Mouse (Mus musculus) regulatory T cell (primary cell): ENCODE results near the gene T2.

Experiments used
- in situ Hi-C: fragments of 300-600 bp; cut with MboI, MseI; formaldehyde crosslinking; loops from one replicate; pipeline ENCODE4 v1.15.1; 2025; ENCODE audit warnings: high pct_unique_total_duplicates

T2 gene

DNA sequence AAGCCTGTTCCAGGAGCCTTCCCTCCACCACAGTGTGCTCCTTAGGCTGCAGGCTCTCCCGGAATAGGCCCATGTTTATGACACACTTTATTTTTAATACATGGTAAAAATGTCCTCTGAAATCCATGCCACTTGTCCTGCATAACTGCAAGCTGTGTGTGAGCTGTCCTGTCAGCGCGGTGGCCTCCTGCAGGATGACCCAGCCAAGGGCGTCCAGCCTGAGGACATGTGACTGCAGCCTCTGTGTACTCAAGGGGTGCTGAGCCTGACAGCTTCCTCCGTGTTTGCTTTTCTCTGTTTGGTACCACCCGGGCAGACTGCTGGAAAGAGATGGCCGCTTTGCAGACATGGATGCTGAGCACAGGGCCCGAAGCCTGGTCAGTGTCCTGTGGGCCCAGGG lies 61.1 kb downstream of the T2 start:
- in situ Hi-C loops, result no loop called here

DNA sequence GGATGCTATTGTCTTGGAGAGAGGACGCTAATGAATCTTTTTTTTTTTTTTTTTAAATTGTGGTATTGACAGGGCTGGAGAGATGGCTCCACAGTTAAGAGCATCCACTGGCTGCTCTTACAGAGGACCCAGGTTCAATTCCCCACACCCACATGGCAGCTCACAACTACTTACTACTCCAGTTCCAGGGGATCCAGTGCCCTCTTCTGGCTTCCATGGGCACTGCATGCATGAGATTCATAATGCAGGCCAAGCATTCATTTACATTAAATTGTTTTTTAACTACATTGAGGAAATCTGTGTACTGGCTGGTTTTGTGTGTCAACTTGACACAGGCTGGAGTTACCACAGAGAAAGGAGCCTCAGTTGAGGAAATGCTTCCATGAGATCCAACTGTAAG lies 64.9 kb downstream of the T2 start:
- in situ Hi-C loops, result no loop called here

DNA sequence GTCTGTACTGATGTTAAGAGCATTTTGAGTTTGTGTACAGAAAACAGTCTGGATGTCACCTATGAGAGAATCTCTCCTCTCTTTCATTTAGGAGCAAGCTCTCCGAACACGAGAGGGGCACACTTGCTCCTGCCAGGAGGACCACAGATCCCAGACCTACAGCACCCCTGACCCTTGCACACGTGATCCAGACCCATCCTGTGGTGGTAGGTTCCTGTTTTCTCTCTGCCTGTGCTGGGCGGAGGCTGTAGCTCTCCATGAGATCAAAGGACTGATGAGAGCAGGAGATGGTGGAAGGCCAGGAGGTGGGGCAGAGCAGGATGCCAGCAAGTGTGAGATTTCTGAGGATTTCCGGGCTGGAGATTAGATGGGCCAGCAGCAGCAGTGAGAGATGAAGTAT lies 65.7 kb downstream of the T2 start:
- in situ Hi-C loops, result no loop called here

DNA sequence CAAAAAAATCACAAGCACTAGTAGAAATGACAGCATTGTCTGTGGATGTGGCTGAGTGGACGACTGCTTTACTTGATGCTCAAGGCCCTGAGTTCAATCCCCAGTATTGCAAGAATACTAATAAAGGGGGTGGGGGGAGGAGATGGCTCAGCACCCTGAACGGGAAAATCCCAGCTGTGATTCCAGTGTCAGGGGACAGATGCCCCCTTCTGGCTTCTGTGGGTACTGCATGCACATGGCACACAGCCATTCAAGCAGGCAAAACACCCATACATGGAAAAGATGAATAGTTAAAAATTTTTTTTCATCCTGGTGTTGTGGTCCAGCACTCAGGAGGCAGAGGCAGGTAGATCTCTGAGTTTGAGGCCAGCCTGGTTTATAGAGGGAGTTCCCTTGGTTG lies 67.5 kb downstream of the T2 start:
- in situ Hi-C loops, result no loop called here

DNA sequence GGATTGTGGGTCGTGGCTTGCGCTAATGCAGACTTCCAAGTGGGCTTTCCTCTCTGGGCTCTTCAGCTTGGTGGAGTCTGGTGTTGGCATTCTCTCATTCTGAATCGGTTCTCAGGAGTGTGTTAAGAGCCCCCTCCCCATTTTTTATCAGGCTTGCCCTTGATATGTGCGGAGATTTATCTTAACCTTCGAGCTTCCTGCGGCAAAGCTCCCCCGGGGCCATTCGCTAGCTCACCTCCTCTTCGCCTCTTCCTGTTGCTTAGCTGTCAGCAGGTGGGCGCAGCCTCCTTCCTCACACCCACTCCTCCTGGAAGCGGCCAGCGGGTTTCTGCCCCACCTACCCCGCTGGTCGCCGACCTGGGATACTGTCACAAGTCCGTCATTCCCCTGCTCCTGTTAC lies 73.6 kb downstream of the T2 start:
- in situ Hi-C loops, result no loop called here

DNA sequence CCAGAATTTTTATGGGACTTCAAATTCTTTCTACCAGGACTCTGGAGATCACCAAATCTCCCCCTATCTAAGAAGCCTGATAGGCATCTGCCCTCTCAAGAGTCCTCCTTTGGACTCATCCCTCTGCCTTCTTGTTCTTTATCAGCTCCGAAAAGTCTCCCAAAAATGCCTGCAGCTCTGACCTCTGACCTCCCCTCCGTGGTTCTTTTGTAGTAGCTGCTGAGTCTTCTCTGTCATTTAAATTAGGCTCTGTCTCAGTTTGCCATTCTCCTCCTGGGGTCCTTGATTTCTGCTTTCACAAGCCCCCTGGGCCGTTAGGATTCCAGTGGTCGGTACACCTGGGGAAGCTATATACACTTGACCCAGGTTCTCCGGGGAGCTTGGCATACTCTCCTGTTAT lies 74.1 kb downstream of the T2 start:
- in situ Hi-C loops, result no loop called here

DNA sequence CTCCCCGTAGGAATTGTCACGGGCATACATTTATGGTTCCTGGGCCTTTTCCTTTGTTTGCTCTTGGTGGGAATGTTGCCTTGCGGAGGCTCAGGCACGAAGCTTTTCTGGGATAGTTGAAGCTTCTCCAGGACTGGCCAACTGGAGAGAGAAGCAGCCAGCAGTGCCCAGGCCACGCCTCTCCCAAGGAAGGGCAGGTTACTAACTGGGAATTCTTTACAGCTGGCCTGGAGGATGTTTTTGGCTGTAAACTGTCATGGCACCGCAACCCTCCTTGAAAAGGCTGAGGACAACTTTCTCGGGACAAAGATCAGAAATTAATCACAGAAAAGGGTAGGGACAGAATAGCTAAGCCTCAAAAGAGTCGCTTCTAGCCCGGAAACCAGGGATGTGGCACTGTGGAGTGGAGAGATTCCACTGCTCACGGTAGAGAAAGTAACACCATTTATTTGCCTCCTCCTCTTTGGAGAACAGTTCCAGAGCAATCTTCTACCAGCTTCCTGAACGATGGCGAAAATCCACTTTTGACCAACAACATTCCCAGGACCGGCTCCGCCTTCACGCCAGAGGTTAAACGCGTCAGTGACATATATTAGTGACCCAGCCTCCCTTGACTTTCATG lies 76.5 kb downstream of the T2 start:
- in situ Hi-C loops, result no loop called here

DNA sequence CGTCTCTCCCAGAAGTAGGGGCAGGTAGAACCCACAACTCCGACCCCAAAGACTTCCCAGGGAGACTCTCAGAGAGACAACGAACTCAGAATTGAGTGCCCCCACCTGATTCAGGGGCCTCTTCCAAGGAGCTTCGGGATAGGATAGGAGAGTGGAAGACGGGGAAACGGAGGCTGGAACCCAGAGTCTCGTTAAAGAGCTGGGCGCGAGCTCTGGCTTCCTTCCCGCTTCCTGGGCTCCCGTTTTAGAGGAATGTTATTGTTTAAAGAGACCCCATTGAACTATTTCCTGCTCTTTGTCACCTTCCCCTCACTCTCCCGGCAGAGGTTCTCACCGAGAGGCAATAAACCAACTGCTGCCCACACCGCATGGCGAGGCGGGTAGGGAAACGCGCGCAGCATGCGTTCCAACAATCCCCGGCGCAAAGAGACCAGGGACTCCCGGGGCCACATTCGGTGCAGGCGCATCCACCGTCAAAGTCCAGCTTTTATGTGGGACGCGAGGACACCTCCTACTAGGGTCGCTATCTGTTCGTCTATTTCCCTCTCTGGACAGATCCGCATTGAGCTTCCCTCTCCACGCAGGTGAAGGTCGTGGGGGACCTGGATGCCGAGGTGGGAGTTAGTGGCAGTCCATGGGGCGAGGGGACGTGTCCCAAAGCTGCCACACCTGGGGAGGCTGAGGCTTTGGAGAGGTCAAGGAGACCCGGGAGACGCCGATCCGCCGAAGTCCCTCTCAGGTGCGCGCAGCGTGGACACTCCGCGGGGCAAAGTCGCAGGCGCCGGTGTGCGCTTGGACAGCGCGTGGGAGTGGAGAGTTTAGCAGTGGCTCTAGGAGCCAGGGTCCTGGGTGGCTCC lies 77.6 kb downstream of the T2 start:
- in situ Hi-C loops, result no loop called here

DNA sequence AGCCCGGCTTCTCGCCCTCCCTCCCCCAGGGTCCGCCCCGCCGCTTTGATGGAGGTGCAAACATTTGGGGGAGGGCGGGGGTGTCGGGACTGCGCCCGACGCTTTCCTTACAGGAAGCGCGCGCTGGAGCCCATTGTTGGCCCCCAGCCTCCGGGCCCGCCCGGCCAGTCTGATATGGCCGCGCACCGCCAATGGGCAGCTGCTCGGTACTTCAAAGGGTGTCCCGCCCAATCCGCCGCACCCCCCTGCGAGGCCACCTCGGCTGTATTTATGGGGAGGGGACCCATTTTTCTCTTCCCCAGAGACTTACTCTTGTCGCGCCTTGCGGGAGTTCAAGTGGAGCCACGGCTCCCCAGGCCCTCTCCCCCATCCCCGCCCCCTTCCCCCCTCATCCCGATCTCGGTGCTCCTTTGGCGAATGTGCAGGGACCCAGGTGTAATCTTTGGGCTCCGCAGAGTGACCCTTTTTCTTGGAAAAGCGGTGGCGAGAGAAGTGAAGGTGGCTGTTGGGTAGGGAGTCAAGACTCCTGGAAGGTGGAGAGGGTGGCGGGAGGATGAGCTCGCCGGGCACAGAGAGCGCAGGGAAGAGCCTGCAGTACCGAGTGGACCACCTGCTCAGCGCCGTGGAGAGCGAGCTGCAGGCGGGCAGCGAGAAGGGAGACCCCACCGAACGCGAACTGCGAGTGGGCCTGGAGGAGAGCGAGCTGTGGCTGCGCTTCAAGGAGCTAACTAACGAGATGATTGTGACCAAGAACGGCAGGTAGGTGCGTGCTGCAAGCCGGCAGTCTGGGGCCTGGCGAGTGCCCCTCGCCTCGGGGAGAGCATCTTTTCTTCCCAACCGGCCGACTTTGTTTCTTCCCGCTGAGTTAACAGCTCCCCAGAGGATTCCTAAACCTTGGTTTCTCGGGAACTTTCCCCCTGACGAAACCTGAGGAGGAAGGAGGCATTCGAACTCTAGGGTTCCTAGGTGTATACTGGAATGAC lies 78.5 kb downstream of the T2 start, which contains the start of gene T:
Gene T (plus strand): TSS at position 446 of the 983 bp plus-strand sequence.
- in situ Hi-C loops, result no loop called here

DNA sequence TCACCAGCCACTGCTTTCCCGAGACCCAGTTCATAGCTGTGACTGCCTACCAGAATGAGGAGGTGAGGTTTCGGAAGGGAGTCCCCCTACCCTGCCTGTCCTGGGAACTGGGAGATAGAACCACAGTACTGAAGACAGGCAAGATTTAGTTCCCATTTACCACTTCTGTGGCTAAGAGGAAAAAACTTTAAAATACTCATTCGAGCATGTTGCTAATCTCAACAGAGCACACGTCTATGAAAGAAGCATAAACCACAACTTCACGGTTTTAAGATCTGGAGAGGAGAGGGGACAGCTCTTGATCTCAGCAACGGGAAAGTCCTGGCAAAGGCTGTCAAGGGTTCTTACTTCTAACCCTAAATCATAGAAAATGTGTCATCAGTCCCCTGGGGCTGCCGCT lies 80.4 kb downstream of the T2 start:
- in situ Hi-C loops, result no loop called here

DNA sequence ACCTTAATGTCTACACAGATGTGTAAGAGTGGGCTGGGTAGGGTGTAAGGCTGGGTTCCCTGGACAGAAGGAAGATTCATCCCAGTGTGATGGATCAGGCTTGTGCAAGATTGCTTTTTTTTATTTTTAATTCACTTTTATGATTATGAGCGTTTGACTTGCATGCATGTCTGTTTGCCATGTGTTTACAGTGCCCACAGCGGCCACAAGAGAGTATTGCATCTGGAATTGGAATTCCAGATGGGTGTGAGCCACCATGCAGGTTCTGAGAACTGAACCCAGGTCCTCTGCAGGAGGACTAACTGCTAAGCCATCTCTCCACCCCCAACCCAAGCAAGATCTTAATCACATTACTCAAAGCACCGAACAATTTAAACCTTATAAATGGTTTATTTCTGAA lies 88.3 kb downstream of the T2 start:
- in situ Hi-C loops, result no loop called here

DNA sequence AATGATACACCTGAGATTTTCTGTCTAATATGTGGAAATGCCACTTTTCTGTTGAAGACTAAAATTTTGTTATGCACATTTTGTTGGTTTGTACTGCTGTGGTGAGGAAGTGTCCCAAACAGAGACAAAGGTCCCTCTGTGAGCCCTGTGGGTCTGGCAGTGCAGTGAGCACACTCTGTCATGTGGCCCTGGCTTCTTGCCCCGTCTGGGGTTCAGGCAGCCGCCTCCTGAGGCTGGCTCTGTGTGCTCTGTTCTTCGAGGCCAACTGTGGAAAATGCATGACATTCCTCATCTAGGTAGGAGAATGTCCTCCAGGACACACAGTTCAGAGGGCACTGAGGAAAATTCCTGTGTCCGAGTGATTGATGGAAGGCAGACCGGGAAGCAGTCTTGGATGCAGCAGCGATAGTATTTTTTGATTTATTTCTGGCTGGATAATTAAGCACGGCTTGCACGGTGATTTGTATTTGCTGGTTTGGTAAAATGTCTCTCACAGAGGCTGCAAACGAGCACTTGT lies 91.9 kb downstream of the T2 start:
- in situ Hi-C loops, result no loop called here

DNA sequence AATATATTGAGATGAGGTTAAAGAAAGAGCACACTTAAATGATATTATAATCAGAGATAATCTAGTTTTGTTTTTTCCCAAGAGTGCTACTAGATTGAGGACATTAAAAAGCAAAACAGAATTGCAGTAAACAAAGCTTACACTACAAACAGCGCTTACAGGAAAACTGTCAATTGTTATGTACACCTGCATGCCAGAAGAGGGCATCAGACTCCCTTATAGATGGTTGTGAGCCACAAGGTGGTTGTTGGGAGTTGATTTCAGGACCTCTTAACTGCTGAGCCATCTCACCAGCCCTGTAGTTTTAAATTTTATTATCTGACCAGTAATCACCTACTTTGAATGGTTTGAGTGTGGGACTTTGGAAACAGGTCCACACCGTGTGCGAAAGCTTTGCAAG lies 92.5 kb downstream of the T2 start:
- in situ Hi-C loops, result no loop called here

DNA sequence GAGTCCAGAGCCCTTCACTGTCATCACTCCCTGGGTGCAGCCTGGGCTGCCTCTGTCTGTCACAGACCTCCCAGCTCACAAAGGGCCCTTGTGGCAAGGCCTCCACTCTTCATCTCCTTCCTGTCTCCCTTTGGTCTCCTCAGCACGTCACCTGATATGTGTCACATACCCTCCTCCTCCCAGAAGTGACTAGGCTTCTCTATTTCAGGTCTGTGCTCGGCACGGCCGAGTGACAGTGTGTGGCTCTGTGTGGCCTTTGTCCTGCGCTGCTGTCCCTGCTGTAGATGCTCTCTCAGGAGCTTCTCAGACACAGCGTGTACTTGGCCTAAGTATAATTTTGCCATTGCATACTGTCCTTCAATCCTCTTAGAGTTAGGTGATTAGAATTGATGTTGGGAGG lies 99.4 kb downstream of the T2 start:
- in situ Hi-C loops, result no loop called here

DNA sequence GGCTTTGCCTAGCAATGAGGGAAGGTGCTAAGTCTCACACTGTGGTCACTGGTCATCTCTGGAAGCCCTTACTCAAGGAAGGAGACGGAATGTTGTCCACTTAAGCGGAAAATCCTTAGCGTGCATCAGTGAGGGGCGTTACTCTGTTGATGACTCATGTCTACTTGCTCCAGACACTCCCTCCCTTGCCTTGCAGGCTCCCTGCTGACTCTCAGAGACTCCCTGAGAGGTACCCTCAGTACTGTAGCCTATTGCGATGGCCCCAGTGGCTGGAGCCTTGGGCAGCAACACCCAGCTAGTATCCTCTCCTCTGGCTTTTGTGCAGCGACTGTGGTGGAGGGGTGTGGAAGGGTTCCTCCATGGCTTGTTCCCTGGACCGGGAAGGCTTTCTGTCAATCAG lies 99.8 kb downstream of the T2 start:
- in situ Hi-C loops, result no loop called here

DNA sequence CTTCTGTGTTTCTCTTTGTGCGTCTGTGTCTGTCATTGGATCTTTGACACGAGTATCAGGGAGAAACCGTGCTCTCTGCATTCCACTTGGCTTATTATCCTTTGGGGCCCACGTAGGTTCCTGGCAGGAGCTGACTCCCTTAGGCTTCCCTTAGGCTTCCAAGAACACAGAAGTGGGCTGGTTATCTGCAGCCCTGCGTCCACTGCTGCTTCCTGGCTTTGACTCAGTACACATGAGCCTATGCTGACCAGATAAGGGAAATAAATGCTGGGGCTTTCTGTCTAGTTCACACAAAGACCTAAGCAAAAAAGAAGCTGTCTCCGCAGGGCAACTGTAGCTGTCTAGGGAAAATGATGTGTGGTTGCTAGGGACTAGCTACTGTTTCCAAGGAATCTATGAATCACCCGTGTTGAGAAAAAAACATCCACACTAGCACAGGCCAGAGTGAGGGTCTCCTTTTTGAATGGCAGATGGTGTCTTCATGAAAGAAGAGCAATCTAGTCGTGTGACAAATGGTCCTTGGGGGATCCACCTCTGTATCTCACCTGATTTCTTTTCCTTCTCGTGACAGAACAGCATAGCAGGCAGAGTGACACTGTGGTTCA lies 101.2 kb downstream of the T2 start:
- in situ Hi-C loops, result no loop called here

DNA sequence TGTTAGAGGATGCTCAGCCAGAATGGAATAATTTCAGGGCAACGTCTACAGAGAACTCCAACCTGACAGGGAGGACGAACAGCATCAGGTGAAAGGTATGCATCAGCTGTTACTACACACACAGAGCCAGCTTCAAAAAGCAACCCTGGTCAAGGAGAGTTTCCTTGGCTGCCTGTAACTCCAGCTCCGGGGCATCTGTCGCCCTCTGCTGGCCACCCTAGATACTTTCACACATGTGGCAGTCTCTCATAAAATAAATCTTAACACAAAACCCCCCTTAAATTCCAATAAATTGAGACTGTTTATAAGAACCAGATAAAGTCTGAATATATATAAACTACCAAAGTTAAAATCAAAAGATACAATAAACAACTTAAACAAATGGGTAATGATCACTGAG lies 105.8 kb downstream of the T2 start:
- in situ Hi-C loops, result no loop called here

DNA sequence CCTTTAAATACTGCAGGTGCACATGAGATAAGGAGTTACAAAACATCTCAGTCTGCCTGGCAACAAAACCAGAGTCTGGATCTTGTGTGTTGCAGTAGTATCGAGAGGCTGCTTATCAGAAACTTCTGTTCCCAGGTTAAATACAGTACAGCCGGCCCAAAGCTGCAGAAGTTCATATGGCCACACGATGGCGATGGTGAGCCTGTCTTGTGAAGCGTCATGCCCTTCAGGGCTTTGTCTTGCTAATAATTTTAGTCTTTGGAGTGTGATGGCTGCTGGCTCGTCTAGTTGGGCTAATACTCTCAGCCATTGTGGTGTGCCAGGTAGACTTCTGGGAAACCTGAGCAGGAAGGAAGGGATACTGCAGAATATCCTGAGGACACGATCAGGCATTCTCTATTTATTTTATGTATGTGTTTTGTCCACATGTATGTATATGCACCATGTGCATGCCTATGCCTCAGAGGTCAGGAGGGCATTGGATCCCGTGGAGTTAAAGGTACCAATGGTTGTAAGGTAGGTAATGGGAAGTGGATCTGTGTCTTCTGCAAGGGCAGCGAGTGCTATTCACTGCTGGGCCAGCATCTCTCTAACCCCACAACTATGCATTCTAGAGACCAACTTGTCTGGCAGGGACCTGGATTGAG lies 107.8 kb downstream of the T2 start:
- in situ Hi-C loops, result no loop called here

DNA sequence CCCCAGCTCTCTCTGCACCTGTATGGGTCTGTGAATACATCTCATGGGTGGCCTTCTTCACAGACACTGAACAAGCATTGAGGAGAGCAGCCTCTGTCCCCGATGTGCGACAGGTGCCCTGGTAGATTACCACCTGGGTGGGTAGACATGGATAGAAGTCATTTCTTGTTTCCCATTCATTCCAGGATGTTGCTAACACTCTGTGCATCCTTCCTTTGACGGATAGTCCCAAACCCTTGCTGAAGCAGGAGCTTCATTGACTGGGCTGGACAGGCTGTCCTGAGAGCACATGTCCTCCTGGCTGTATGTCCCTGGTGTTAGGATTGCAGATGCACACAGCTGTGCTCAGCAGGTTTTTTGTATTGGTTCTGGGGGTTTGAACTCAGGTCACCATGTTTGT lies 112.0 kb downstream of the T2 start:
- in situ Hi-C loops, result loop anchor here (5.0 kb wide), 1 partner anchor 125 kb away; no protein-coding TSS in a partner anchor

DNA sequence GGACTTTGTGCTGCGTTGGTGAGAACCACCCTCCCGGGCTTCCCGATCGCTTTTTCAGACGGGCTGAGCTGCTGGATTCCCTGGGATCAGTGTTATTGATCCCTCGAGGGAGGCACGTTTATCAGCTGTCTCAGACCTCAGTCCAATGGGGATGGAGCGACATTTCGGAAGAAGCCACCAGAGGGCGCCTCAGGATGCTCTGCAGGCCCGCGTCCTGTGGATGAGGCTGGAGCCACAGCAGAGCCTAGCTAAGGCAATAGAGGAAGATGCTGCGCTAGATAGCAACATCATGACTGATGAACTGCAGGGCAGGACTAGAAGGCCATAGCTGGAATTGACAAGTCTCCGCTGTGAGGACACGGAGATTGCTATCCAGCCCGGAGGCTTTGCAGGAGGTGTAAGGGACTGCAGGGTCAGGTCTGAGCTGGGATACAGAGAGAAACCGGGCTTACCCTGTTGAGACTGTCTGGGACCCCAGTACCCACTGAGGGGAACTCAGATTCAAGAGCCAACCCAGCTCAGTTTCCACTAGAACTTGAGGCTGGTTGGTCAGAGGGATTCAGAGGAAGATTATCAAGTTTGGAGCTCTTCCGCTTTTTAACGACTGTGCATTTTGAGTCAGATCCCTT lies 113.0 kb downstream of the T2 start:
- in situ Hi-C loops, result loop anchor here (5.0 kb wide), 1 partner anchor 123 kb away; no protein-coding TSS in a partner anchor
